Mouse (Mus musculus) lung, postnatal 0 days (tissue): ENCODE measurements around the gene Zcchc14. TPM values are rescaled to one million over a fixed set of nuclear protein-coding genes. Genes with fewer than 3 reads are reported as not detected.
"Not testable (repeated sequence)": the region's sequence is repeated elsewhere in the genome, so short reads cannot be mapped to it uniquely, and the experiment has no call there.

ENCODE experiments used
- ATAC-seq: fragments of 200-750 bp; cut with Nextera tagmentation; 2 replicates; pipeline ENCODE4 v1.8.0; 2017; ENCODE audit warnings: moderate library complexity
- DNase-seq: peaks from one replicate; pipeline ENCODE4 v3.0.0-alpha.2; 2016; ENCODE audit warnings: low spot score
- H3K27ac ChIP-seq: fragments of 300-500 bp; sonication (generic); 2 replicates; pipeline ENCODE4 v1.5.1; 2014; ENCODE audit warnings: antibody characterized with exemption, mild to moderate bottlenecking, low read length, mixed read lengths
- H3K27me3 ChIP-seq: fragments of 300-500 bp; sonication (generic); replicated peaks from 2 replicates; pipeline ENCODE4 v1.6.1; 2014; ENCODE audit warnings: low read length, mixed read lengths; ENCODE audit not compliant: insufficient read depth
- H3K36me3 ChIP-seq: fragments of 300-500 bp; sonication (generic); 2 replicates; pipeline ENCODE4 v1.6.1; 2014; ENCODE audit warnings: low read length, mixed read lengths; ENCODE audit not compliant: insufficient read depth
- H3K4me1 ChIP-seq: fragments of 300-500 bp; sonication (generic); 2 replicates; pipeline ENCODE4 v1.6.1; 2014; ENCODE audit warnings: antibody characterized with exemption, low read depth, low read length, mixed read lengths; ENCODE audit not compliant: insufficient read depth
- H3K4me2 ChIP-seq: fragments of 300-500 bp; sonication (generic); replicated peaks from 2 replicates; pipeline ENCODE4 v1.6.1; 2014; ENCODE audit warnings: low read depth, mild to moderate bottlenecking, low read length, moderate library complexity, mixed read lengths
- H3K4me3 ChIP-seq: fragments of 300-500 bp; sonication (generic); 2 replicates; pipeline ENCODE4 v1.5.1; 2014; ENCODE audit warnings: low read depth, low read length
- H3K9ac ChIP-seq: fragments of 300-500 bp; sonication (generic); replicated peaks from 2 replicates; pipeline ENCODE4 v1.6.1; 2014; ENCODE audit warnings: low read depth, mild to moderate bottlenecking
- H3K9me3 ChIP-seq: fragments of 300-500 bp; sonication (generic); 2 replicates; pipeline ENCODE4 v1.6.1; 2016; ENCODE audit warnings: low read length, mixed read lengths
- CTCF ChIP-seq: IDR thresholded peaks from 2 replicates; pipeline ENCODE4 v1.5.1; 2016; ENCODE audit warnings: antibody characterized with exemption, mild to moderate bottlenecking
- EP300 ChIP-seq: IDR thresholded peaks from 2 replicates; pipeline ENCODE4 v1.6.1; 2016; ENCODE audit warnings: antibody characterized with exemption, mild to moderate bottlenecking, control low read depth
- WGBS: fragments of 180-500 bp; shearing (Covaris S2); extraction: QIAGEN DNeasy Blood & Tissue Kit; methylation state at CpG from one replicate; pipeline ENCODE4 v1.1.7; 2014; 5-methylcytosine and 5-hydroxymethylcytosine counted together
- polyA plus RNA-seq: library from polyadenylated mRNA; unstranded; fragments of >200 nt; fragmentation: Nextera tagmentation; extraction: Ambion mirVana; gene quantifications from 2 replicates; pipeline ENCODE4 v1.2.1, GENCODE M21; 2015

Zcchc14 gene
- polyA plus RNA-seq, 1 experiment from 2014 or later, result 11.1 TPM

DNA sequence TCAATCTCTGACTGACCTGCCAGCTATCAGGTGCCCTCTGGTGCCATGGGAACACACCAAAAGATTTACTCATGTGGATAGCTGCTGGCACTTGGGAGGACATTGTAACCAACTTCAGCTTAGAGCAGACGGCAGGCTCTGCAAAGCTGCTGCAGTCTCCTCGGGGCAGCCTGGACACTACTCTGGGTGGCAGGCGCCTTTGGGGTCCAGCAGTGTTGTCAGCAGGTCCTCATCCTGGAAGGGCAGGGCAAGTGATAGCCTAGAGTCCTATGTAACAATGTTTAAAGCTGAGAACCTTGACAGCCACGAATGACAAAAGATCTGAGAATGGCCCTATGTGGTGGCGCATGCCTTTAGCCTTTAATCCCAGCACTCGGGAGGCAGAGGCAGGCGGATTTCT lies 54.5 kb downstream of the Zcchc14 start:
- no peaks in the 10 kb centered on the region; the same call in 1 of the 2 replicates for H3K4me1 ChIP-seq
- TF ChIP-seq CTCF (no peak), EP300 (no peak)
- no peaks in the 10 kb centered on the region for H3K9me3 ChIP-seq
- 91% methylated on average over 7 of the region's 7 CpGs for WGBS
- H3K27me3 ChIP-seq, result no peaks in the 10 kb centered on the region
- H3K4me2 ChIP-seq, result no peak overlapping the region
- H3K9ac ChIP-seq, result no peak overlapping the region
- no peak overlapping the region for H3K4me3 ChIP-seq
- DNase-seq (no peak), ATAC-seq (no peak)
- H3K36me3 ChIP-seq, result peaks cover 38% of the 10 kb centered on the region
- no peak overlapping the region for H3K27ac ChIP-seq

DNA sequence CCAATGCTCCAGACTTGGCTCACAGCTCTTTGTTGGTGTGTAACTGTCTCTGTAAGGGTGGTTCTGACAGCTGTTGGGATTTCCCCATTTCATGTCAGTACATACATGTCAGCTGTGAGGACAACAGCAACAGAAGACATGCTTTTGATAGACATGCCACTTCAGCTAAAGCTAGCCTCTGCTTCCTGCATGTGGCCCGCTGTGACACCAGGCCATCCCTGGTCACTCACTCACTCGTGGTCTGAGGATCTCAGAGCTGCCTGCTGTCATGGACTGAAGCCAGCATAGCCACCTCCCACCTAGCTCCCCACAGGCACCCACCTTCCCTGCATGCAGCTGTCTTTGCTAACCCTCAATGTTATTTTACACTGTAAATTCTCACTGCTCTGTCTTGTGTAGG lies 55.2 kb downstream of the Zcchc14 start:
- not testable (repeated sequence) for H3K27me3 ChIP-seq, H3K9ac ChIP-seq, H3K9me3 ChIP-seq, H3K4me2 ChIP-seq, H3K4me1 ChIP-seq, H3K27ac ChIP-seq, ATAC-seq, DNase-seq, H3K4me3 ChIP-seq
- peaks cover 38% of the 10 kb centered on the region for H3K36me3 ChIP-seq
- 72% methylated on average over 2 of the region's 2 CpGs for WGBS

DNA sequence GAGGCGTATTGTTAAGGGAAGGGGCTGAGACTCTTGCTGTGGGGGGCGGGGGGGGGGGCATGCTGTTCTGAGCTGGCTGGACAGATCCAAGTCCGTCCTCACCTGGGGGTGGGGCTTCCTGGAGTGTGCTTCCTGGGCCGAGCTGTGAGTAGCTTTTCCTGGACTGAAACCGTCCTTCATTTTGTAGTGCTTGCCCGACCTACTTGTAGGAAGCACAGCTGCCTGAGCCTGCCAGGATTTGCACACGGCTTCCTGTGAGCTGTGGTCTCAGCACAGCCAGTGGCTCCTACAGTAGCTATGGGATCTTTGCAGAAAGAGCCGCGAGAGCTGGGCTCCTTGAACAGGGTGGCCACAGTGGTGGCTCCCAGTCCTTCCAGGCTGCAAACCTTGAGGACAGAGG lies 58.7 kb downstream of the Zcchc14 start:
- WGBS, result 44% methylated on average over 9 of the region's 9 CpGs
- peak overlapping the region; percentile 43; the same call in 1 of the 2 replicates for H3K27ac ChIP-seq
- no peak for ATAC-seq

DNA sequence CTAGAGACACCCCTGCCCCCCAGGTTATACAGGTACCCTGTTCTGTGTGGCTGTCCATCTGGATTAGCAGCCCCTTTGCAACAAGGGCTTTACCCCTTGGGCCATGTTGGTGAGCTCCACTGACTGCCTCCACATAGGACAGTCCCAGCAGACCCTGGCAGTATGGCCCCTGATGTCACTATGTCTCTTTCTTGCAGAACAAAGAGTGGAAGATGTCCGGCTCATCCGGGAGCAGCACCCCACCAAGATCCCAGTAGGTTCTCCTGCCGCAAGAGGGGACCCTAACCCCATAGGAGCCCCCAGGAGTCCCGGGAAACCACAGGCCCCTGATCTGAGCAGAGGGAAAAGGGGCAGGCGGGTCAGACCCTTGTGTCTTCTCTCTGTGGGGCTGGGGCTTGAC lies 59.4 kb downstream of the Zcchc14 start:
- WGBS, result 96% methylated on average over 5 of the region's 5 CpGs
- Histone ChIP-seq H3K27ac (no peak overlapping the region), H3K4me2 (no peak overlapping the region)

More for the DNA sequence above, 58.7 kb downstream of the Zcchc14 start:
- Histone ChIP-seq H3K4me2 (no peak overlapping the region), H3K4me3 (no peak overlapping the region), H3K27me3 (no peaks in the 10 kb centered on the region), H3K9me3 (no peaks in the 10 kb centered on the region), H3K36me3 (peaks cover 17% of the 10 kb centered on the region; the same call in 1 of the 2 replicates), H3K9ac (no peak overlapping the region), H3K4me1 (peaks cover 15% of the 10 kb centered on the region)
- DNase-seq, result peak; percentile 52
- no peak for TF ChIP-seq CTCF
- TF ChIP-seq EP300, result no peak

DNA sequence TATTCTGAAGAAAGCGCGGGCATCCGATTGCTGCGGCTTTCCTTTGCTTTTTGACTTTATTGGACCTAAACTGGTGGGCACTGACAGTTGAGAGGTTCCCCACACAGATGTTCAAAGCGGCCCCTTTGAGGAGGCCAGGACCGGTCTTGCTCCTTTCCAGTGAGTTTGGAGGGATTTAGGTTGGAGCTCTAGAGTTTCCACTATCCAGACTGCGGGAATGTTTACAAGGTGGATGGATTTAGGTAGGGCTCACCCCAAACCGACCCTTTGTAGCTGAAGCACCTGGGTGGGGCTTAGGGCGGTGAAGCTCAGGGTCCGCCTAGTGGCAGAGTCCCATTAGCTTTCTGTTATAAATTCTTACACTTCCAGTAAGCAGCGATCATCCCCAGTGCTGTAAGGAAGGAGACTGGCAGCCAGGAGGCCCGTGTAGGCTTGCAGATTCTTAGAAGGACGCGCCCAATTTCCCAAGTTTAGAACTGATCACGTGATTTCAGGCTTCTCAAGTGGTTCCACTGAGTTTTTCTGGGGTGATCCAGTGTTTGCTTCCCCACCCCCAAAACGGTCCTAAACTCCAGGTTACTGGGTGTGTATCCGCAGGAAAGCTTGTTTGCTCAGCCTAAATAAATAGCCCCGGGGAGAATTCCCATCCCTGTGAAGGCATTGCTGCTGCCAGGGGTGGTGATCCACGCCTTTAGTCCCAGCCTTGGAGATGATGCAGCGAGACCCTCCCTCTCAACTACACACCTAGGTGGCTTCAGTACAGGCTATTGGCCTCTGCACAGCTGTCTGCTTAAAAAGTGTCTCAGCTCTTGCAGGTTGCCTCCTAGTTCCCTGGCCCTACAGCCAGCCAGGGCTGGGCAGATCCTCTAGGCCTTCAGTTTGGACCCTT lies 61.3 kb downstream of the Zcchc14 start:
- Histone ChIP-seq H3K27me3 (no peaks in the 10 kb centered on the region), H3K9ac (peak overlapping the region; percentile 98), H3K4me2 (peak overlapping the region; percentile 89), H3K9me3 (no peaks in the 10 kb centered on the region), H3K4me1 (peaks cover 15% of the 10 kb centered on the region), H3K36me3 (peaks cover 10% of the 10 kb centered on the region; the same call in 1 of the 2 replicates), H3K27ac (peak overlapping the region; percentile 88), H3K4me3 (peak overlapping the region; percentile 88)
- ATAC-seq, result peak; percentile 43
- TF ChIP-seq EP300 (no peak), CTCF (peak; percentile 67)
- WGBS, result 11% methylated on average over 20 of the region's 20 CpGs
- DNase-seq, result peak; percentile 87

More for the DNA sequence above, 59.4 kb downstream of the Zcchc14 start:
- H3K9me3 ChIP-seq, result no peaks in the 10 kb centered on the region
- H3K36me3 ChIP-seq, result peaks cover 17% of the 10 kb centered on the region; the same call in 1 of the 2 replicates
- no peaks in the 10 kb centered on the region for H3K27me3 ChIP-seq
- no peak for TF ChIP-seq CTCF
- TF ChIP-seq EP300, result no peak
- peaks cover 15% of the 10 kb centered on the region for H3K4me1 ChIP-seq
- H3K9ac ChIP-seq, result no peak overlapping the region
- ATAC-seq, result no peak
- H3K4me3 ChIP-seq, result no peak overlapping the region
- DNase-seq, result no peak

DNA sequence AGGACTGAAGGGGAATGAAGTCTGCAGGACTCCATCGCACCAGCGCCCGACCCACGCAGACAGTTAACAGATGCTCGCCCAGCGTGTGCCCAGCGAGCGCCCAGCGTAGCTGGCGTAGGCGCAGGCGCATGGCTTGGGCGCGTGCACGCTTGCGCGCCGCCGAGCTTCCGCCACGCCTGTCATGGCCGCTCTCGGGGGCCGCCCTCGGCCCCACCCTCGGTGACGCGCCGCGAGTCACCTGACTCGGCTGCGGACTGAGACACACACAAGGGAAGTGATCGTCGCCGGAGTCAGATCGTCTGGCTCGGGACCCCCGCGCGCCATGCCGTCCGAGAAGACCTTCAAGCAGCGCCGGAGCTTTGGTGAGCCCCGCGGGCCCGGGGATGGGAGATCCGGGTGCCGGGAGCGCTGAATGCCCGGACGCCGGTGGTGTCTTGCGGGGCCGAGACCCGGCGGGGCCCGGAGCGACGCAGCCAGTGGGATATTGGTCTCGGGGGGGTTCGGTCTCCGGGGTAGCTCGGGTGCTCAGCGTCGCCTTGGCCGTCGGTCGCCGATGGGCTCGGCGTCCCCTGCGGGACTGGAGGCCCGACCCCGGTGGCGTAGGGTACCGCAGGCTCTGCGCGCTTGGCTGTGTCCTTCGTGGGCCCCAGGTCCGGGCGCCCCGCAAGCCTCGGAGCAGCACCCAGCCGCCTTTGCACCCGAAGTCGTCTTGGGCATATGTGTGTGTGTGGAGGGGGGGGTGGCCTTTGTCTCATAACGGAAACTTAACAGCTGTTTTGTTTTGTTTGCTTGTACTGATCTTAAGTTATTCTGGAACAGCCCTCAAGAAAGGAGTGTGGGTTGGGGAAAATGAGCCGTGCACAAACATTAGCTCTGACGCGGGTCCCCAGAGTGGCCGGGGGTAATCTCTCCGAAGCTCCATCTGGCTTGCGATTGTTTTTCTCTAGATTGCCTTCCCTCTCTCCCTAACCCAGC lies 62.2 kb downstream of the Zcchc14 start, which contains the start of gene Map1lc3b:
TSS of gene Map1lc3b (plus strand) at position 159 of the 975 bp plus-strand sequence.
- Histone ChIP-seq H3K27me3 (no peaks in the 10 kb centered on the region), H3K4me3 (peak within 1 kb of the TSS; percentile 88), H3K27ac (peak within 1 kb of the TSS; percentile 88), H3K9ac (peak within 1 kb of the TSS; percentile 98), H3K36me3 (peaks cover 10% of the 10 kb centered on the region; the same call in 1 of the 2 replicates), H3K4me2 (peak within 1 kb of the TSS; percentile 89), H3K9me3 (no peaks in the 10 kb centered on the region), H3K4me1 (peaks cover 15% of the 10 kb centered on the region)
- WGBS, result under 1% methylated on average over 82 of the region's 94 CpGs
- ATAC-seq (peak; percentile 87), DNase-seq (peak; percentile 95)
- no peak; the same call in 1 of the 2 replicates for TF ChIP-seq CTCF
- TF ChIP-seq EP300, result no peak
